Mouse (Mus musculus): ENCODE results near the gene Ccdc85c. TPM values are rescaled to one million over a fixed set of nuclear protein-coding genes. Genes with fewer than 3 reads are reported as not detected.

Ccdc85c gene
- total RNA-seq, 2 experiments from 2014 or later, result 60.2 to 64.1 TPM

DNA sequence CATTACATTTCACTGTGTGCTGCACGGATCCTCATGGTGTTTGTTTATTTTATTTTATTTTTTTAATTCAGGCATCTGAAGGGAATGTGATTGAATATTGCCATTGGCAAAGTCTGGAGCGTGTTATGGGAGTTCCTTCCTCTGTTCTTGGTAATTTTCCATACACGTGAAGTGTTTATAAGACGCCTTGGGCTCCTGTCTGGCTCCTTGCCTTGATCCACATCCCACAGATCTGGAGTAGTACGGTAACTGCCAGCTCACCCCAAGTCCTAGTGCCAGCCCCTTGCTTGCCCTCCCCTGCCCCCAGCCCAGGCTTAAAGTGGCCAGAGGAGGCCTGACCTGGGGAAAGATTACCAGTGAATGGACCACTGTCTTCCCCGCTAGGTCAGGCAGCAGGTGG lies 25.8 kb upstream of the Ccdc85c start:
- DNase-seq, result no peak
- intact Hi-C loops (cut with DNase I), result no loop called here

DNA sequence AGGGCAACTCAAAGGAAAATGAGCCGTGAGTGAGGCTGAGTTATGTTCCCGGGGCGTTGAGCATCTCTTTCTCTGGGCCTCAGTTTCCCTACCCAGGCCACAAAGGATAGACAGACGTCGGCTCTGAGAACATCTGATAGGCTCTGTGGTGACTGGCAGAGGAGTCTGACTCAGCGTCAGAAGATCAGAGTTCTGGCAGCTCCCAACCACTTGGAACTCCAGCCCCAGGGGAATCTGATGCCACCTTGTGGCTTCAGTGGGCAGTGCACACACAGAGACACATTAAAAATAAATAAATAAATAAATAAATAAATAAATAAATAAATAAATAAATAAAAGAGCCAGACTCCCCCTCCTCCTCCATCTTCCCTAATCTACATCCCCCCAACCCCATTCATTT lies 21.8 kb upstream of the Ccdc85c start:
- DNase-seq, result no peak
- intact Hi-C loops (cut with DNase I), result no loop called here

DNA sequence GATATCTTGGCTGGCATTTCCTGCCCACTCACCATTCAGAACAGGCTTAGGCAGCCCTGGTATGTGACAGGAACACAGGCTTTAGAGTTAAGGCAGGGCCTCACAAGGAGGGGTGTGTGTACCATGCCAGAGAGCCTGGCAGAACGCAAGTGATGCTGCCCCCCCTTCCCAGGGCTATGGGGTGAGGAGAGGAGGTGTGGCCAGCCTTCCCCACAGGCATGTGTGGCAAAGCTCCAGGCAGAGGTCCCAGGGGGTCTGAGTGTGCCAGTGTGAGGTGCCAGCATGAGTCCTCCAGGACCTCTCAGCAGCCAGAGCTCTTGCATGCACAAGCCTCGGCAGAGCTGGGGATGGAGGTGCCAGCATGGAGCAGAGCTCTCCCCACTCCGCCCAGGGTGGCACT lies 19.4 kb upstream of the Ccdc85c start:
- intact Hi-C loops (cut with DNase I), result no loop called here
- DNase-seq, result no peak

DNA sequence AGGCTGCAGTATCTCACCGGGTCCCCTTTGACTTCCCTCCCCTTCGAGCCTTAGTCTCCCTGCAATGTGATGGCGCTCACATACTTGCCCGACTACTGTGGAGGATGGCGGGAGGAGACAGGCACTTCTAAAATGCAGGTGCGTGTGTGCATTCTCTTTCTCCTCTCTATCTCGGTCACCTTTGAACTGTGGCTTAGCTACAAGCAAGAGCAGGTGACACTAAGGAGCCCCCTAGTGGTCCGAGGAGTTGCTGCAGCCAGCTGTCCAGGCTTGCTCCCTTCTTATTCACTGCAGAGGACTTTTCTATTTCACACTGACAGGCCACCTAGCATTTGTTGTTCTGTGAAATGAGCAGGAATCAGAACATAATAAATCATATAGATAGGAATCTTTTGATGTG lies 17.7 kb upstream of the Ccdc85c start:
- intact Hi-C loops (cut with DNase I), result no loop called here
- DNase-seq, result peak; percentile 79

GRCm38 (mm10) chr12:108292419-108292818 lies 17.2 kb upstream of the Ccdc85c start:
- peak; percentile 60 for DNase-seq
- intact Hi-C loops (cut with DNase I), result no loop called here

DNA sequence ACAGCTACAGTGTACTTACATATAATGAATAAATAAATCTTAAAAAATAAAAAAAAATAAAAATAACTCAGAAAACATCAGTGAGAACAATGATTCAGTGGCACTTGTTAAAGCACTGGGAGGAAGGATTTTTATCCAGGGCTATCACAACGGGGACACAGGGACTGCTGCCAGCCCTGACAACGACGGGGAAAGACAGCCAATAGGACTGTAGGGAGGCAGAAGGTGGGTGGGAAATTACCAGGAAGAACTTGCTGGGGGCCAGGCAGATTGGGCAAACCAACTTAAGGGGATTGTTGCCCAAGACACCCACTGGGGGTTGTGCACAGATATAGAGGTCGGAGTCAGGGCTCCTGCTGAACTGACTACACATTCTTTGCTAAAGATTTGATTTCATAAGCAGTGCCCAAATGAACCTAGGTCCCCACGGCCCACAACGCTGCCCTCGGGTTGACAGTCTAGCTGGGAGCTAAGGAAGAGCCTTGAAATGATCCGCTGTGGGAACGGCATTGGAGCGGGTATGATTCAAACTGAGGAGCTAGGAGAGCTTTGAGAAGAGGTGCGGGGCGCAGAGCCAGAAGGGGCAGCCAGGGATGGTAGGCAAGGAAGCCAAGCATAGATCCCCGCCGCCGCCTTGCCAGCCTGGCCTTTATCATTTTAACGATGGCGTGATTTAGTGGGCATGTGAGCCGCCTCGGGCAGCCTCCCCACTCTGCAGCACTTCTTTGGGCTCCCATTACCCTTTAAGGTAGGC lies 13.1 kb upstream of the Ccdc85c start:
- DNase-seq, result no peak
- intact Hi-C loops (cut with DNase I), result no loop called here

GRCm38 (mm10) chr12:108287011-108287410 lies 11.8 kb upstream of the Ccdc85c start:
- no peak for DNase-seq
- intact Hi-C loops (cut with DNase I), result no loop called here

DNA sequence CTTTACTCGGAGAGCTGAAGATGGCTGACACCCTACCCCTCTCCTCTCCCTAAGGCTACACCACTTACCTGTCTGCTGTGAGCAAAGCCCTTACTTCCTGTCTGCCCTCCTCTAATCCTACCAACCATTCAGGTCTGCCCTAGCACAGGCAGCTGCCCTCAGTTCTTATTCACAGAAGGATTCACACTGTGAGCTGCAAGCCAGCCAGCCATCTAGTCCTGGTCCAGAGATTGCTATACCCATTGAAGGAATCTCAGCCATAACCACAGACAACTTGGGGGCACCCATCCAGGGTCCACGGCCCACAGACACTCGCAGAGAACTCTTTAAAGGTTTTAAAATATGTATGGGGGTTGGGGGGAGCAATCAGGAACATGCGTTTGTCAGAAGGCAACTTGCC lies 11.2 kb upstream of the Ccdc85c start:
- DNase-seq, result no peak
- intact Hi-C loops (cut with DNase I), result no loop called here

DNA sequence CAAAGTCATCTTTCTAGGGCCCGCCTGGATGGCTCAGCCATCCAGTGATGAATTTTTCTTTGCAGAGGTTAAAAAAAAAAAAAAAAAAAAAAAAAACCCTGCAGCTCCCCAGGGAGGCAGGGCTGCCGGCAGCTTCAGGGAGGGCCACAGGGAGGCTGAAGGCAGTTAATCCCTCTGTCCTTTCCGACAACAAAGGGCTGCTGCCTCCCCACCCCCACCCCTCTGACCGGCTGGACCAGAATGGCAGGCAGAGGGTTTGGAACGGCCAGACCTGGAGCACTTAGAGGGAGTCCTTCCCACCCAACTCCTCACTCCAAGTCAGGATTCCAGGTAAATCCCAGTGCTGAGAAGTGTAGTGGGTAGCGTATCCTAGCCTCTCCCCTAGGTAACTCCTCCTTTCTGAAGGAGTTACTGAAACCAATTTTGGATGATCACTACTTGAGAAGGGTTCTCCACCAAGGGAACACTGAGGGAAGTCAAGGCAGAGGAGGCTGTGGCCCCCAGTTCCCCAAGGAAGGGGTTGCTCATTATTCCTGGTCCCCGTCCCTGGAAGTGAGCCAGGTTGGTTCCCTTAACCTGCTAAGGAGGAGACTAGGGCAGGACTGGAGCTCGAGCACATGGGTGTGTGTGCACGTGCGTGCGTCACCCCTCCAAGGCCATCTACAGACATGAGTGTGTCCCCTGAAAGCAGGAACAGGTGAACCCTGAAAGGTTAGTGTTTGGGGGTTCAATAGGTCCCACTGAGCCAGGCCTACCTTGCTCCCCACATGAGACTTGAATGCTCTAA lies 10.2 kb upstream of the Ccdc85c start:
- no peak for DNase-seq
- intact Hi-C loops (cut with DNase I), result no loop called here

DNA sequence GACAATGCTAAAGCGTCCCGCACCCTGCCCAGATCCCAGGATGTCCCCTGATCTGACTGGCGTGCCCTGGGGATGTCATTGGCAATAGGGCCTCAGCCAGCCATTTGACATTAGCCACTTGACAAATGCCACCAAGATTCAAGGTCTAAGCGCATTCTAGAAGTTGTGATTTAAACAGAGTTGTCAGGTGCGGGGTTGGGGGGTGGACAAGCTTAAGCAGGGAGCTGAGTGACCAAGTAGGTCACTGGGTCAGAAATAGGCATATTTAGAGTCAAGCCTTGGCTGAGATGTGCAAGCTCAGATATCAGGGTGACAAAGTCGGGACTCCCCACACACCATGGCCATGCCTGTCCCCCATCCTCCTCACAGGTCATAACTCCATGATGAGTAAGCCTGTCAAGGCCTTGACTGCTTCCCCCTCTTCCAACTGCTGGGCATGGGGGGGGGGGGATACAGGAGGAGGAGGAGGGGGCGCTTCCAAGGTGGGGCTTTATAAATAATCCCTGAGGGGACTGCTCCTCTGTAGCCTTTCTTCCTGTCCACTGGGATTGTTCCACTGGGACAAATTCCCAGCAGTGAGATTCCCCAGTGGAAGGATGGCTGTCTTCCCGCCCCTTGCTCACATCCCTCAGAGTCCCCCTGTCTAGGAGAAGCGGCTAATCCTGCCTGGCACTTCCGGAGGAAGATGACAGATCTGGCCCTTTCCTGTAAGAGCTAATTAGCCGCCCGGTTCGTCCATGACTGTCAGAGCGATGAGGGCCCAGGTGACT lies 9.4 kb upstream of the Ccdc85c start:
- no peak for DNase-seq
- intact Hi-C loops (cut with DNase I), result no loop called here

DNA sequence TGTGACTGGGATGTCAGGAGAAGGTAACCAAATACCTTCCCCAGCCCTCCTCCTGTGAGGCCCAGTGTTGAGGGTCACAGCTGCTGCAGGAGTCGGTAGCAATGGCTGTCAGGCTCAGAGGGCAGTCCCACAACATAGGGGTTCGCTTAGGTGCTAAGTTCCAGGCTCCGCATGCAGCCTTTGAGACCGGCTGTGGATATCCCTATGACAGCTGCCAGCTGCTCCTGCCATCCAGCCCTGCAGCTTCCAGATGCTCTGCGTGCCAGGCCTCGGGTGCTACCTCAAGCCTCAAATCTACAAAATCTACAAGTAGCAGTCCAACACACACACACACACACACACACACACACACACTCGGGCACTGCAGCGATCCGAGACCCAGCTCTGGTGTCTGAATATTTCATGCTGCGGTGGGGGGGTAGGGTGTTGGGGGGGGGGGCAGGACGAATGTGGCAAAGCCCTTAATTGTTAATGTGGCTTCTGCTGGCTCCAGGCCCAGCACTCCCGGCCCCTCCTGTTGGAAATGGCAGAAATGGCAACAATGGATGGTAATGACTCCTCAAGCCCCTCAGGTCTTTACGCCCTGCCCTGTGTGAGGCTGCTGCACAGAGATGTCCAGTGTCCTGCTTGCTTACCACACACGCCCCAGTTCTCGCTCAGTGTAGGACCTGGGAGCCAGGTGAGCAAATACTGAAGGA lies 3.1 kb upstream of the Ccdc85c start:
- DNase-seq, result peak; percentile 62
- intact Hi-C loops (cut with DNase I), result no loop called here

- no peak for DNase-seq
- intact Hi-C loops (cut with DNase I), result no loop called here
These were observed 2.2 kb upstream of the Ccdc85c start for GRCm38 (mm10) chr12:108277341-108277841.

DNA sequence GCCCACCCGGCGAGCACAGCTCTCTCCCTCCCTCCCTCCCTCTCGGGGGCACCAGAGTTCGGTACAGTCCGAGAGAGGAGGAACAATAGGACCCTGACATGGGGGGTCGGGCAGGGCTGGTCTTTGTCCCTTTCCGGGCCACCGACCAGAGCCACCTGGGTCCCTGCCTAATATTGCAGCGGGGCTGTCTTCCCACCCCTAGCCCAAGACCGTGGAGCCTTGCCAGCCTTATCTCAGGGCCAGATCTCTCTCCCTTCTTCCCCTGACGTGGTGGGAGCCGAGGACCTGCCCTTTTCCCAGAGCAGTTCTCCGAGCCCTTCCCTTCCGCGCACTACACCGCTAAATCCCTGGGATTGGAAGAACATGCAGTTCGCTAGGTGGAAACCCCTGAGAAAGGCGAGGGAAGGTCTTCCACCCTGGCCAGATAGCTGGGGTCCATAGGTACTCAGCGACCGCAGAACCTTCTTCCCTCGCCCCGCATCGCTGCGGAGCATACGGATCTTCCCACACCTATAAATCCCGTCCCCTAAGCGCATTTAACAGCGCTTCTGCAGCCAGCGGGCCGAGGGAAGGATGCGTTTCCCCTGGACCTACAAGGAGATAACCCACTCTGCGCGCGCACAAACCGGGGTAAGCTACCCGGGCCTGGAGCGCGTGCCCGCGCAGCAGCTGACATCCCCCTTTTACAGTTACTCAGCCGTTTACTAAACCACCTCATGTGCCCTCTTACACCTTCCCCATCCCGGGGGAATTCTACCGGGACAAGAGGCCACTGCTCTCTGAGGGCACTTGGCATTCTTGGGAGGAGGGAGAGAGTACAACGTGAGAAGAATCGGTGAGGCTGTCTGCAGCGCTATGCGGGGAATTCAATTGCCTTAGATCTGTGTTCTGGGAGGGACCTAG lies 946 bp upstream of the Ccdc85c start:
- intact Hi-C loops (cut with DNase I), result no loop called here
- peak; percentile 87 for DNase-seq

DNA sequence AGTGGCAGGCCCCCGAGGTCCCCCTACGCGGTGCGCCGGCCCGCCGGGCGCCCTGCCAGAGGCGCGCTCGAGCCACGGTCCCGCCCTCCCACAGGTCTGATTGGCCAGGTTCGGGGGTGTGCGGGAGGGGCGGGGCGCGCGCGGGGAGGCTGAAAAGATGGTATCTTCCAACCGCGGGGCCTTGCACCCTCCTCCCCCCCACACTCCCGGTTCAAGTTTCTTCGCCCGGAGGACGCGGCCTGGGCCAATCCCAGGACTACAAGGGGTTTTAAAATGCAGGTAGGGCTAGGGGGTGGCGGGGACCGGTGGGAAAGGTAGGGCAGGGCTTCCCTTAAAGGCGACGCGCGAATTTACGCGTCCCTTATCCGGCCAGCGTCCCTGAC lies 274 bp upstream of the Ccdc85c start:
- intact Hi-C loops (cut with DNase I), result no loop called here
- DNase-seq, result peak; percentile 99

- intact Hi-C loops (cut with DNase I), result loop anchor here (5.0 kb wide), 1 partner anchor 67 kb away; no protein-coding TSS in a partner anchor
- no peak for DNase-seq
These were observed 971 bp downstream of the Ccdc85c start for GRCm38 (mm10) chr12:108274313-108274595.

GRCm38 (mm10) chr12:108273466-108274312 lies 1.5 kb downstream of the Ccdc85c start:
- DNase-seq, result no peak
- intact Hi-C loops (cut with DNase I), result loop anchor here (5.0 kb wide), 1 partner anchor 66 kb away; no protein-coding TSS in a partner anchor

DNA sequence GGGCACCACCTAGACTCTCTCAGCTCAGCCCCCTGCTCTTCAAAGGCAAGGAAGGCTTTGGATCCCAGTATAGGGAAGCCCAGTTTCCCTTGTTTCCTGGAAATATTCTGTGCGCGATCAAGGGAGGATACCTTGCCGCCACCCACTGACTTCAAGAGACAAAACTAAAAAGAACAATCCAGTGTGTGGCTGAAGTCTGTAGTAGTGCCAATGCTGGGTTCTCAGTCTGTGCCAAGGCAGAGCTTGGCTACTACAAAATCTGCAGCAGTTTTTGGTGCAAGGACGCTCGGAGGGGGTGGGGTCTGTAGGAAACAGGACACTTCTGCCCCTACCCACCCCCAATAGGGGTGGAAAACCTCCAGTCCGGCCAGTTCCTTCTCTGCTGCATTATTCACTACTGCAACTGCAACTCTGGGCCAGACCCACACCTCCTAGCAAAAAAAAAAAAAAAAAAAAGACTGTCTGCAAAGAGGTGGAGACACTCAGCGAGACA lies 3.0 kb downstream of the Ccdc85c start:
- DNase-seq, result no peak
- intact Hi-C loops (cut with DNase I), result loop anchor here (5.0 kb wide), 1 partner anchor 65 kb away; no protein-coding TSS in a partner anchor

DNA sequence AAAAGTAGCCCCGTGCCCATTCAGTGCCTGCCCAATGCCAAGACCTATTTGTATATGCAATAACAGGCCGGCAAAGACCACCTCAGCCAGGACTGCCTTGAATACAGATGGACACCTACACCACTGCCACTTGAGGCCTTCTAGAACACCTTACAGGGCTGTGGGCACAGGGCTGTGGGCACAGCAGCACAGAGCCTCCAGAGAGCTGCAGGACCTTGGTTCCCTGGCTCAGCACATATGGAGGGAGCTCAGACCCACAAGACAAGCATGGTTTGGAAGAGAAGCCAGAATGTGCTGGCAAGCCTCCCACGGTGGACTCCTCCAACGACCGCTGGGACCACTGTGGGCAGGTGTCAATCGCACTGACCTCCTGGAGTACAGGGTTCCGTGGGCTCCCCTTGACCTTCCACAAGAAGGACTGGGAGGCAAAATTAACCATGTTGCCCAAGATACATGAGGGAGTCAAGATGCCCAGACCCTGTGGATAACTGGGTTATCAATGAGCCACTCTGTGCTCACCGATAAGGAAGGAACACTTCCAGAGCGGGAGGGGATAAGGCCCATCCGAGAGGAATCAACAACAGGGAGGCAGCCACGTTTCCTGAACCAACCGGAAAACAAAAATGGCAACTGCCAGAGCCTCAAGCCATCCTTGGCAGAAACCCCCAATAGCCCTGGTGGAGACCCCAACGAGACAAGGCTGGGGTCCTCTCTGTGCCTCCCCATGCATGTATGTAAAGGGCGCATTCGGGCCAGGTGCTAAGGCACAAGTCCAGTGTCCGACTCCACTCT lies 3.7 kb downstream of the Ccdc85c start:
- DNase-seq, result no peak
- intact Hi-C loops (cut with DNase I), result loop anchor here (5.0 kb wide), 1 partner anchor 64 kb away; no protein-coding TSS in a partner anchor
